Mouse (Mus musculus): Measurements from ENCODE around the gene Sgsm2. TPM values are rescaled to one million over a fixed set of nuclear protein-coding genes. Genes with fewer than 3 reads are reported as not detected.

The Sgsm2 gene
- polyA plus RNA-seq, 1 experiment: 0.18 TPM

- Histone ChIP-seq H3K27me3 (ENCODE audit: control insufficient read depth) (no peaks in the 10 kb centered on the region), H3K4me1 (ENCODE audit: control insufficient read depth) (peaks cover 45% of the 10 kb centered on the region), H3K9me3 (ENCODE audit: control insufficient read depth, low read length) (no peaks in the 10 kb centered on the region), H3K4me3 (replicated peaks) (peak overlapping the region; percentile 91), H3K36me3 (ENCODE audit: control insufficient read depth) (peaks cover 20% of the 10 kb centered on the region)
- TF ChIP-seq TAL1 (IDR thresholded peaks at IDR 0.05; ENCODE audit: low read length): no peak
- TF ChIP-seq GATA1 (IDR thresholded peaks at IDR 0.05; ENCODE audit: low read length): no peak
These were observed 620 bp downstream of the Sgsm2 start for GRCm38 (mm10) chr11:74895980-74896900.

GRCm38 (mm10) chr11:74894619-74895018, 2.2 kb downstream of the Sgsm2 start:
- peaks cover 35% of the 10 kb centered on the region for H3K4me1 ChIP-seq (ENCODE audit: control insufficient read depth)
- H3K27me3 ChIP-seq (ENCODE audit: control insufficient read depth): no peaks in the 10 kb centered on the region
- peaks cover 4% of the 10 kb centered on the region for H3K36me3 ChIP-seq (ENCODE audit: control insufficient read depth)
- no peaks in the 10 kb centered on the region for H3K9me3 ChIP-seq (ENCODE audit: control insufficient read depth, low read length)
- no peak overlapping the region for H3K4me3 ChIP-seq (replicated peaks)
- no peak for TF ChIP-seq TAL1 (IDR thresholded peaks at IDR 0.05; ENCODE audit: low read length)

- H3K9me3 ChIP-seq (ENCODE audit: control insufficient read depth, low read length): no peaks in the 10 kb centered on the region
- peaks cover 5% of the 10 kb centered on the region for H3K4me1 ChIP-seq (ENCODE audit: control insufficient read depth)
- TF ChIP-seq TAL1 (IDR thresholded peaks at IDR 0.05; ENCODE audit: low read length) (no peak), GATA1 (IDR thresholded peaks at IDR 0.05; ENCODE audit: low read length) (no peak)
- peaks cover 2% of the 10 kb centered on the region; the same call in 1 of the 2 replicates for H3K36me3 ChIP-seq (ENCODE audit: control insufficient read depth)
- H3K27me3 ChIP-seq (ENCODE audit: control insufficient read depth): no peaks in the 10 kb centered on the region
- H3K4me3 ChIP-seq (replicated peaks): no peak overlapping the region
These were observed 13.8 kb downstream of the Sgsm2 start for GRCm38 (mm10) chr11:74883098-74883497.

GRCm38 (mm10) chr11:74881979-74882378, 14.9 kb downstream of the Sgsm2 start:
- H3K4me1 ChIP-seq (ENCODE audit: control insufficient read depth): peaks cover 5% of the 10 kb centered on the region
- TF ChIP-seq TAL1 (IDR thresholded peaks at IDR 0.05; ENCODE audit: low read length): no peak
- no peak for TF ChIP-seq GATA1 (IDR thresholded peaks at IDR 0.05; ENCODE audit: low read length)
- H3K36me3 ChIP-seq (ENCODE audit: control insufficient read depth): peaks cover 2% of the 10 kb centered on the region; the same call in 1 of the 2 replicates
- no peak overlapping the region for H3K4me3 ChIP-seq (replicated peaks)
- no peaks in the 10 kb centered on the region for H3K9me3 ChIP-seq (ENCODE audit: control insufficient read depth, low read length)
- no peaks in the 10 kb centered on the region for H3K27me3 ChIP-seq (ENCODE audit: control insufficient read depth)

GRCm38 (mm10) chr11:74880999-74881398, 15.9 kb downstream of the Sgsm2 start:
- Histone ChIP-seq H3K36me3 (ENCODE audit: control insufficient read depth) (peaks cover 2% of the 10 kb centered on the region; the same call in 1 of the 2 replicates), H3K27me3 (ENCODE audit: control insufficient read depth) (no peaks in the 10 kb centered on the region), H3K9me3 (ENCODE audit: control insufficient read depth, low read length) (no peaks in the 10 kb centered on the region), H3K4me1 (ENCODE audit: control insufficient read depth) (peaks cover 8% of the 10 kb centered on the region), H3K4me3 (replicated peaks) (no peak overlapping the region)
- TF ChIP-seq GATA1 (IDR thresholded peaks at IDR 0.05; ENCODE audit: low read length) (no peak), TAL1 (IDR thresholded peaks at IDR 0.05; ENCODE audit: low read length) (no peak)

- H3K27me3 ChIP-seq (ENCODE audit: control insufficient read depth): no peaks in the 10 kb centered on the region
- H3K4me3 ChIP-seq (replicated peaks): no peak overlapping the region
- H3K36me3 ChIP-seq (ENCODE audit: control insufficient read depth): no peaks in the 10 kb centered on the region
- TF ChIP-seq TAL1 (IDR thresholded peaks at IDR 0.05; ENCODE audit: low read length): no peak
- TF ChIP-seq GATA1 (IDR thresholded peaks at IDR 0.05; ENCODE audit: low read length): no peak
- no peaks in the 10 kb centered on the region for H3K9me3 ChIP-seq (ENCODE audit: control insufficient read depth, low read length)
- H3K4me1 ChIP-seq (ENCODE audit: control insufficient read depth): peaks cover 6% of the 10 kb centered on the region
These were observed 20.1 kb downstream of the Sgsm2 start for GRCm38 (mm10) chr11:74876801-74877200.

GRCm38 (mm10) chr11:74874630-74875029, 22.2 kb downstream of the Sgsm2 start:
- H3K27me3 ChIP-seq (ENCODE audit: control insufficient read depth): no peaks in the 10 kb centered on the region
- no peaks in the 10 kb centered on the region for H3K36me3 ChIP-seq (ENCODE audit: control insufficient read depth)
- TF ChIP-seq GATA1 (IDR thresholded peaks at IDR 0.05; ENCODE audit: low read length) (no peak), TAL1 (IDR thresholded peaks at IDR 0.05; ENCODE audit: low read length) (no peak)

GRCm38 (mm10) chr11:74870991-74871622, 25.8 kb downstream of the Sgsm2 start:
- no peaks in the 10 kb centered on the region for H3K9me3 ChIP-seq (ENCODE audit: control insufficient read depth, low read length)
- TF ChIP-seq TAL1 (IDR thresholded peaks at IDR 0.05; ENCODE audit: low read length): no peak
- no peak for TF ChIP-seq GATA1 (IDR thresholded peaks at IDR 0.05; ENCODE audit: low read length)
- no peak overlapping the region for H3K4me3 ChIP-seq (replicated peaks)
- peaks cover 11% of the 10 kb centered on the region; the same call in 1 of the 2 replicates for H3K36me3 ChIP-seq (ENCODE audit: control insufficient read depth)
- H3K27me3 ChIP-seq (ENCODE audit: control insufficient read depth): no peaks in the 10 kb centered on the region
- H3K4me1 ChIP-seq (ENCODE audit: control insufficient read depth): no peaks in the 10 kb centered on the region

More at GRCm38 (mm10) chr11:74874630-74875029, 22.2 kb downstream of the Sgsm2 start:
- Histone ChIP-seq H3K9me3 (ENCODE audit: control insufficient read depth, low read length) (no peaks in the 10 kb centered on the region), H3K4me3 (replicated peaks) (no peak overlapping the region), H3K4me1 (ENCODE audit: control insufficient read depth) (peaks cover 3% of the 10 kb centered on the region; the same call in 1 of the 2 replicates)

GRCm38 (mm10) chr11:74870544-74870943, 26.3 kb downstream of the Sgsm2 start:
- Histone ChIP-seq H3K4me3 (replicated peaks) (no peak overlapping the region), H3K27me3 (ENCODE audit: control insufficient read depth) (no peaks in the 10 kb centered on the region), H3K36me3 (ENCODE audit: control insufficient read depth) (peaks cover 11% of the 10 kb centered on the region; the same call in 1 of the 2 replicates), H3K9me3 (ENCODE audit: control insufficient read depth, low read length) (no peaks in the 10 kb centered on the region), H3K4me1 (ENCODE audit: control insufficient read depth) (no peaks in the 10 kb centered on the region)
- TF ChIP-seq TAL1 (IDR thresholded peaks at IDR 0.05; ENCODE audit: low read length) (no peak), GATA1 (IDR thresholded peaks at IDR 0.05; ENCODE audit: low read length) (no peak)

Measured in erythroblast, embryonic 14.5 days (primary cell).